Mouse (Mus musculus) stomach, adult 2 months (tissue): ENCODE measurements around the gene Etv6. TPM values are rescaled to one million over a fixed set of nuclear protein-coding genes. Genes with fewer than 3 reads are reported as not detected.

Experiments
- polyA plus RNA-seq: library from polyadenylated mRNA; depleted of rRNA; stranded (reverse); fragments of >200 nt; gene quantifications from 2 replicates; pipeline ENCODE4 v1.2.3, GENCODE M21; 2012; rRNA removed

Gene Etv6
- 8.6 and 12.6 TPM in 2 replicates for polyA plus RNA-seq

DNA sequence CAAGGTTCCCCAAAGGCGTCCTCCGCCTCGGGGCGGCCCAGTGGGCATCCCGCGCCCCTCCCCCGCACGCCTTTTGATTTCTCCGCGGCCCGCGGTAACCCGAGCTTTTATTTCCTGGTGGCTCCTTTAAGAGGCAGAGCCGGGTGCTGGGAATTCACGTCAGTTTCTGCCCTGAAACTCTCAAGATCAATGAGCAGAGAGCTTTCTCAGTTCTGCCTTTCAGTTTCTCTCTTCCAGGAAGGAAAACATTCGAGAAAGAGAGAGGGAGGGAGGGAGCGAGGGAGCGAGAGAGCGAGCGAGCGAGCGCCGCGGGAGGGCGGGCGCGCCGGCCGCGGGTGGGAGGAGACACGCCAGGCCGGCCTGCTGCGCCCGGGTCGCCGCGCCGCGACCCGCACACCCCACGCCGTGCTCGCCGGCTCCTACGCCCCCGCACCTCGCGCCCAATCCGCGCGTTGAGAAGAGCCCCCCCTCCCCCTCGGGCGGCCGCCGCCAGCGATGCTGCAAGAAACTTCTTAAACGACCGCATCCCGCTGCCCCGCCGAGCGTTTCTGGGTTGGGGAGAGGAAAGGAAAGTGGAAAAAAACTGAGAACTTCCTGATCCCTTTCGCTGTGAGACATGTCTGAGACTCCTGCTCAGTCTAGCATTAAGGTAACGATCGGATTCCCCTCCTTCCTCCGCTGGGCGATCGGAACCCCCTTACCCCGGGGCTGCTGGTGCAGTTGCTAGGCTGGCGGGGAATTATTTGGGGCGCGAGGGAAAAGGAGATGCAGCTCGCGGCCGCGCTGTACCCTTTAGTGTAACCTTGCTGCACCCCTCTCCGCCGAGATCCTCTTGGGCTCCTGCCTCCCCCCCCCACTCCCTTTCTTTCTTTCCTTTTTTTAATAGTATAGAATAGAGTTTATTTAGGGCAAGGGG, at the start of gene Etv6:
Gene Etv6, plus strand, starts transcription at position 211 of the 916 bp plus-strand sequence.

Other genes with a start within 250 kb of the Etv6 start
- gene Kap, start 181.9 kb upstream of the Etv6 start, polyA plus RNA-seq: not detected in 2 replicates